Mouse (Mus musculus) spleen, postnatal 36 days (tissue): ENCODE measurements around the gene Cilp.
"Not testable (repeated sequence)": the region's sequence is repeated elsewhere in the genome, so short reads cannot be mapped to it uniquely, and the experiment has no call there.

ENCODE experiments used
- DNase-seq, 2 experiments: peaks; one replicate each; pipeline ENCODE4 v3.0.0; 2022; ENCODE audit warnings: low spot score in 2 of 2, mixed read lengths in 1 of 2

The Cilp gene

GRCm38 (mm10) chr9:65264959-65265358 lies at the start of gene Cilp:
TSS of gene Cilp (plus strand) at chr9:65265180.
- DNase-seq = no peak

DNA sequence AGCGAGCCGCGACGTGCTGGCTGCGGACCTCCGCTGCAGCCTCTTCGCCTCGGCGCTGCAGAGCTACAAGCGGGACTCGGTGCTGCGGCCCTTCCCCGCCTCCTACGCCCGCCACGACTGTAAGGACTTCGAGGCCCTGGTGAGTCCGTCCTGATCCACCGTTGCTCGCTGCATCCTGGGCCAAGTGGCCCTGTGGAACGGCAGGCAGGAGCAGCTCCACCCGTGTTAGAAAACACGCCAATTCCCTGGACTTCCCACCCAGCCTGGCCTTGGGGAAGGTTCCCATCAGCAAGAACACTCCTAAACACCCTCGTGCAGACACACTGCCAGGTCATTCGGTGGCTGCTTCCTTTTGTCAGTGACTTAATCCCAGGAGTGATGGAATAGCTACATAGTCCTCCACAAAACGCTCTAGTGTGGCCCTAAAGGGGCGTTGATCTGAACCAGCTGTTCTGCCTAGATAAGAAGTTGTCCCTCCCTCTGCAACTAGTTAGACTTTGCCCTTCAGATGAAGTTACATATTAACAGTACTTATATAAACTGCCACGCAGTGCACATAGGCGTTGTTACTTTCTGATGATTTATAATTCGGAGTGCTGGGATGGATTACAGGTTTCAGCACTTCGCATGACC lies 49.4 kb upstream of the Cilp start:
- peak; percentile 40 to 62 for DNase-seq

DNA sequence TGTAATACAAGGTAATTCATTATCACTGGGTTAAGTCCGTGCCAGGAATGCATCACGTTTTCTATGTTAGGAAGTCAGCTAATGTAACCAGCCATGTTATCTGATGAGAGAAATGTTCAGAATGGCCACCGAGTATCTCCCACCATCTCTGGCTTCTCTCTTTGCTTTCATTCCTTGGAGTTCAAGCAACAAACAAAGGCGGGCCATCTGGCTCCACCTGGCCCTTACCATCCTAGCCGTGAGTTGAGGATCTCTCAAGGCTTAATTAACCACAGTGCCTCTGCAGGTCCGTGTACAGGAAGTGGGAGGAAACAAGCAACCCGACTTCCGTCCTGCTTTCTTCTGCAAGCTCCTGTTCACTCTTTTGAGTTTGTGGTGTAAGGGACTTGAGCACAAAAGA lies 48.0 kb upstream of the Cilp start:
- peak; percentile 53 to 58 for DNase-seq

GRCm38 (mm10) chr9:65217661-65218060 lies 47.3 kb upstream of the Cilp start:
- DNase-seq = no peak

- DNase-seq = no peak
Measured at GRCm38 (mm10) chr9:65218916-65219315, 46.1 kb upstream of the Cilp start.

GRCm38 (mm10) chr9:65220398-65220797 lies 44.6 kb upstream of the Cilp start:
- not testable (repeated sequence) for DNase-seq

- no peak for DNase-seq
Measured at GRCm38 (mm10) chr9:65223927-65224326, 41.1 kb upstream of the Cilp start.

GRCm38 (mm10) chr9:65225795-65226194 lies 39.2 kb upstream of the Cilp start:
- no peak for DNase-seq

GRCm38 (mm10) chr9:65230250-65230649 lies 34.7 kb upstream of the Cilp start:
- no peak for DNase-seq

- no peak for DNase-seq
Measured at GRCm38 (mm10) chr9:65231284-65231683, 33.7 kb upstream of the Cilp start.

DNA sequence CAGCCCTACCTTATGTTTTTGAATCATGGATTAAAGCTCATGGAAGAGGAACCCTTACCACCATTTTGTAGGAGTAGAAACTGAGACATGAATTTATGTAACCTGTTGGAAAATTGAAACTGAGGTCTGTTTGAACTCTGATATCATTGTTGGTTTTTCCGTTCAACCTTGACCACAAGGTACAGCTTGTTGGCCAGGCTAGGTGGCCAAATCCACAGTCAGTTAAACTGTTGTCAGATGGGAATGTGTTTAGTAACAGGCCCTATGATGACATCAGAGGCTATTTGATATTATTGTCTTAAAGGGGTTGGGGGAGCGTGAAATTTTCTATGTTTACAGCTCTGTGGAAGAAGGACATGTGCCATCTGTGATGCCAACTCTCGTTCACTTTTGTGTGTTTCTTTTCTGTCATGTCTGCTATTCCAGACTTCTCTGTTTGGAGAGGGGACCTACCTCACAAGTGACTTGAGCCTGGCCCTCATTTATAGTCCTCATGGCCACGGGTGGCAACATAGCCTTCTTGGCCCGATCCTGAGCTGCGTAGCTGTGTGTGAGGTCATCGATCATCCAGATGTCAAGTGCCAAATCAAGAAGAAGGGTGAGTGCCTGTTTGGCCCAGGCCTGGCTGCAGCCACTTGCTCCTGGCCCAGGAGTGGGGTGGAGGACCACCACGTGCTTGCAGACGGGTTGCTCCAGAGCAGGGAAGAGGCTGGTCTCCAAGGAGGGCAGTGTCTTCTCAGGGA lies 31.6 kb upstream of the Cilp start:
- no peak for DNase-seq

DNA sequence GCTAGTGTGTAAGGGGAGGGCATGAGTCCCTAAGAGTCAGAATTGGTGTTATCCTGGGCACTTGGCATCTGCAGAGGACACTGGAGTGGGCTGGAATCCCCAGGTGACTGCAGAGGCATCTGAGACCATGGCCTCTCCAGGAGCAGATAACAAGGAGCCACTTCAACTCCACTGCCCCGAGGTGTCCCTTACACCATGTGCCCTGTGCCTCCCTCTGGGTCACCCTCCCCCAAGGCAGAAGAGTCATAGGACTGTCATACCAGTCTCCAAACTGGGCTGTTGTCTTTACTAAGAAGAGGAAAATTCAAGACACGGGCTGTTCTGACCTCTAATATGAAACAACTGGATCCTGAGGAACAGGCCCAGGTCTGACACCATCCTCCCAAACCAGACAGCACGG lies 30.2 kb upstream of the Cilp start:
- no peak for DNase-seq

DNA sequence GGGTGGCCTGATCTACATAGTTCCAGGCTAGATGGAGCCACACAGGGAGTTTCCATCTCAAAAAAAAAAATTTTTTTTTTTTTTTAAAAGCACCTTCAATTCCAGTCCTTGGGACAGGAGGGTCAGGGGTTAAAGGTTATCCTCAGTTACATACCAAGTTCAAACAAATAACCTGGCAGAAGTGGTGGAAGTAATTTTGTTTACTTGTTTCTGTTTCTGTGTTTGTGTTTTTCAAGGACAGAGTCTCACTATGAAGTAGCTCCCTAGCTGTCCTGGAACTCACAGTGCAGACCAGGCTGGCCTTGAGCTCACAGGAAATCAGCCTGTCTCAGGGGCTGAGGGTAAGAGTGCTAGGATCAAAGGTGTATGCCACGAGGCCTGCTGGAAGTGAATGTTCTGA lies 29.4 kb upstream of the Cilp start:
- DNase-seq = no peak

DNA sequence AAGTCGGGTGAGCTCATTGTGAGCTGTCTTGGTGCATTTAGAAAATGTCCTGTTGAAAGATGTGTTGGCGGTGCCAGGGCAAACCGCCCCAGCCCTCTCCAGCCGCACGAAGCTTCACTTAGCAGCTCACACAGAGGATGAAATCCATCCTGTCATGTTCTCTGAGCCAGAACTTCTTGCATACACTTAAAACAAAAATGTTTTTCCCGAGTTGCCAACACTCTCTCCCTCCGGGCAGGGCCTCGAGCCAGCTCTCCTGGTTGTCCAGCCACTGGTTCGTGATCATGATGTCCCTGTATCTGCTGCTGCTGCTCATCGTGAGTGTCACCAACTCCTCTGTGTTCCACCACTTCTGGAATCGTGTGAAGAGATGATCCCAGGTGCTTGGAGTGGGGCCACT lies 27.4 kb upstream of the Cilp start:
- DNase-seq = no peak

- no peak for DNase-seq
Measured at GRCm38 (mm10) chr9:65238191-65238760, 26.7 kb upstream of the Cilp start.

DNA sequence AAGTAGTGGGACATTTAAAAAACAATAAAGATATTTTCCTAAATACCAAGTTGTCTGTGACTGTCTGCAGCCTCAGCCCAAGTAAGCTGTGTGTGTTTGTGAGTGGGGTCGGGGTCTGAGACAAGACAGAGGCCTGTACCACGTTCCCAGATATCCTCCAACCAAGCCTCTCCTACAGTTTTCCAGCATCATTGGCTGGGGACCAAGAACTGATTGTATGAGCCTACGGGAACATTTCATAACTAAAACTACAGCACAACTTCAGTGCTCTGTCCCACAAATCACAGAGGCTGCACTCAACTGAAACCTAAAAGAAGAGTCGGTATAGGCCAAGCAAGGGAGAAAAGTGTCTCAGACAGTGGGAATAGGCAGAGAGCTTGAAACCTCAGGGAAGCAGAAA lies 25.8 kb upstream of the Cilp start:
- no peak for DNase-seq

- DNase-seq = no peak
Measured at GRCm38 (mm10) chr9:65239731-65240130, 25.2 kb upstream of the Cilp start.

- DNase-seq = no peak
Measured at GRCm38 (mm10) chr9:65240587-65240986, 24.4 kb upstream of the Cilp start.

DNA sequence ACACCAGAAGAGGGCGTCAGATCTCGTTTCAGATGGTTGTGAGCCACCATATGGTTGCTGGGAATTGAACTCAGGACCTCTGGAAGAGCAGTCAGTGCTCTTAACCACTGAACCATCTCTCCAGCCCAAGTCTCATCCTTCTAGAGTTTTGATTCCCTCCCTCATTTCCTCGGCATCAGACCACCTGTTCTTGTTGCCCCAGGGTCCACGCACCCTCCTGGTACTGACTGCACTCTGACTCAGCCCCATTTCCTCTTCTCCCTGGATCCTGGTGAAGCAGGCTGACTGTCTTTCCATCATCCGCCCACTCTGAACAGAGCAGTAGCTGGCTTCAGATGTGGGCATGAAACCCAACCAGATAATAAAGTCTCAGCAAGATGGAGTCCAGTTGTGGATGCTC lies 23.0 kb upstream of the Cilp start:
- DNase-seq = no peak

DNA sequence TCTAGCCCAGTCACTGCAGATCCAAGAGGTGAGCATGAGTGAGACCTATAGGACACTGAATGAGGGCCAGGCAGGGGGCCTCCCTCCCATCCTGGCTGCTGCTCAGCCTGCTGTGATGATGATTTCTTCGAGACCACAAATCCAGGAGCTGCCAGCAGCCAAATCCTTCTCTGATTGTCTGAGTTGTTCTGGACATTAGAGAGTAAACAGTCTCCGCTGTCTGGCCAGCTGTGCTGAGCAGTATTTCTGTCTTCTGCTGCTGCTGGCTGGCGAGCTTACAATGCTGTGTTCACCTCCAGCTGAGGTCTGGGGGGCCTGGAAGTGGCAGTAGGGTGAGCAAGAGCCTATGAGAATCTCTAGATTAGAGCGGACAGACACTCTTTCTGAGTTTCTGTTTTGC lies 21.7 kb upstream of the Cilp start:
- DNase-seq = no peak

DNA sequence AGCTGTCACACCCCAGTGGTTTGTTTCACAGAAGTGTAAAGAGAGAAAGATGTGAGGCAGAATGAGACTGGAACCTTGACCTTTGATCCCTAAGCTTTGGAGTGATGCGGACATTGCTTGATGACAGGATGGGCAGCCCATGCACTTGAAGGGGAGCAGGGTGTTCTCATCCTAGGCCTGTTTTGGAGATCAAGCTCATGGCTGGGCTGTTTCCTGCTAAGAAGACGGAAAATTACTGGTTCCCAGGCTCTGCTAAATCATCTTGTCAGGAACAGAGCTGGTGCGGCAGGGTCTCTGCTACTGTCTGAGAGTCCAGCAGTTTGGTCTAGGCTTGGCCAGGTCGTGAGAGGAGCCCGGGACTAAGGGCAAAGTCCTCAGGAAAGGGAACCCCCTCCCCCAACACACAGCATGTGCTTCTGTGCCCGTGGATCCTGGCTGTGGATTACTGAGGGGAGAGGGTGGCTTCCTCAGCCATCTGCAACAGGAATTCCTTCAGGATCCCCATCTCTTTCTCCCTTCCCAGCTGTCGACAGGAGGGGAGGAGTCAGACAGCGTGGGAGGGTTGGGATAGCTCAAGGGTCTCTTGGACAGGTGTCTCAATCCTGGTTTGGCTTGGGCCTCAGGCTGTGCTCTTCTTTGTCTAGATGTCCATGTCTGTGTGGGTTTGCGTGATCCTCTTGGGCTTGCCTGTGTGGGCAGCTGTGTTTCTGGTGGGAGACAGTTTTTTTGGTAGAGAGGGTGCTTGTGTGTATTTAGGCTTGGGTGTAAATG lies 20.8 kb upstream of the Cilp start:
- DNase-seq = no peak
